Comparison of ENCODE assay signal across 8 mouse cellular contexts in the genomic region with DNA sequence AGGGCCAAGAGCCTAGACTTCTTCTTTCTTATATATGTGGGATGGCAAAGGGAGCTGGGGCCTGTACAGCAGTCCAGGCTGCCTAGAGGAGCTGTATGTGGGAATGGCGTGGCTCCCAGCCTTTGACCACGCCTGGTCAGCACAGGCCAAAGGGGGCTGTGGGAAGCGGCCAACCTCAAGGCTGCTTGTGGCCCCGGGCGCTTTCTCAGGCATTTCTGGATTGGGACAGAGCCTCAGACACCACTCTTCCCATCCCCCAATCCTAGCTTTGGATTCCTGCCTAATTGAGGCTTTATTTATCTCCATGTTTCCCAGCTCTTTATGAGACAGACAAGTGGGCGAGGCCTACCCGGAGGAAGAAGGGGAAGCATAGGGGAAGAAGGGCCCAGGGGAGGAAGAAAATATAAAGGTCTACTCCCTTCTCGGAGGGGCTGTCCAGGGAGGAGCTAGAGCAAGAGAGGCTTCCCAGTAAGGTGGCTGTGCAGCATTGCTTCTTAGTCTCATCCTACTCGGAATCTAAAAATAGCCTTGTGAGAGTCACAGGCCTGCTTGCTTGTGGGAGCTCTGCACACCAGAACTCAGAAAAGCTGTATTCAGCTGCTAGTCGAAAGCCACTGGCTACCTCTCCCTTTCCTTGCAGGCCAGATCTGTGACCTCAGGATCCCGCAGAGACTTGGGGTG. TPM values are rescaled to one million over a fixed set of nuclear protein-coding genes. Genes with fewer than 3 reads are reported as not detected.
DNase-seq lines count a peak whose midpoint lies in the region; ATAC-seq lines count a peak whose summit lies in the region.

No protein-coding gene starts in this region.

- H3K9ac ChIP-seq in hindbrain, embryonic 12.5 days: no peak overlapping the region
- H3K9ac ChIP-seq in lung, embryonic 15.5 days: no peak overlapping the region

- peak overlapping the region; percentile 17; the same call in 1 of the 2 replicates for H3K4me2 ChIP-seq in hindbrain, embryonic 12.5 days (replicated peaks)
- H3K4me2 ChIP-seq in lung, embryonic 15.5 days: peak overlapping the region; percentile 27

- peak overlapping the region; percentile 78 for H3K27ac ChIP-seq in hindbrain, embryonic 12.5 days
- H3K27ac ChIP-seq in lung, embryonic 15.5 days: peak overlapping the region; percentile 96

- no peak overlapping the region for H3K4me3 ChIP-seq in hindbrain, embryonic 12.5 days
- no peak overlapping the region for H3K4me3 ChIP-seq in lung, embryonic 15.5 days

- H3K27me3 ChIP-seq in hindbrain, embryonic 12.5 days: no peaks in the 10 kb centered on the region
- no peaks in the 10 kb centered on the region for H3K27me3 ChIP-seq in lung, embryonic 15.5 days

- 0 out of 2 replicates have a peak, but pooled peaks cover 3% of the 10 kb centered on the region for H3K36me3 ChIP-seq in hindbrain, embryonic 12.5 days
- H3K36me3 ChIP-seq in lung, embryonic 15.5 days: 0 out of 2 replicates have a peak, but pooled peaks cover 2% of the 10 kb centered on the region

- peaks cover 27% of the 10 kb centered on the region for H3K4me1 ChIP-seq in hindbrain, embryonic 12.5 days
- H3K4me1 ChIP-seq in lung, embryonic 15.5 days: peaks cover 60% of the 10 kb centered on the region

- no peaks in the 10 kb centered on the region for H3K9me3 ChIP-seq in hindbrain, embryonic 12.5 days (replicated peaks)
- H3K9me3 ChIP-seq in lung, embryonic 15.5 days: no peaks in the 10 kb centered on the region

- DNase-seq in MN1 (ENCODE audit: low spot score): peak; percentile 89
- peak; percentile 78 for DNase-seq in cerebellum, adult 9-10 months
- DNase-seq in frontal cortex, postnatal 14 days (ENCODE audit: low spot score in 2 of 2): peak; percentile 60 to 68
- DNase-seq in layer of hippocampus, postnatal 10 days (ENCODE audit: low spot score in 2 of 2): peak; percentile 57 to 67
- peak; percentile 72 for DNase-seq in retina, postnatal 1 day

- 36% methylated on average over 11 of the region's 11 CpGs for WGBS in hindbrain, embryonic 12.5 days
- WGBS in lung, embryonic 15.5 days: 24% methylated on average over 11 of the region's 11 CpGs

- ATAC-seq in hindbrain, embryonic 12.5 days (ENCODE audit: low FRiP score): peak; percentile 40
- ATAC-seq in lung, embryonic 15.5 days (ENCODE audit: borderline replicate concordance, extremely low read depth, low FRiP score, low TSS enrichment): peak; percentile 92
- ATAC-seq in inflammation-experienced regulatory T-cells, adult 6 months: no peak

RNA-seq across cellular contexts. Expression of gene Mprip, which starts 47.0 kb away (rescaled TPM):
- polyA plus RNA-seq in hindbrain, embryonic 12.5 days (2016; fragmentation: Nextera tagmentation; extraction: Ambion mirVana): 104 and 113 TPM in 2 replicates
- total RNA-seq in layer of hippocampus, postnatal 10 days (2021): 100 to 1,000 TPM; 240 to 256 TPM
- 109 and 111 TPM in 2 replicates for polyA plus RNA-seq in lung, embryonic 15.5 days (2015; fragmentation: Nextera tagmentation; extraction: Ambion mirVana)
- 10 to 100 TPM; 16.4 to 27.3 (median 22.0) TPM for polyA plus RNA-seq in inflammation-experienced regulatory T-cells, adult 6 months (2017; shearing (Covaris generic))
